Mouse (Mus musculus) frontal cortex, adult 2 months (tissue): ENCODE results near the gene Brsk2. TPM values are rescaled to one million over a fixed set of nuclear protein-coding genes. Genes with fewer than 3 reads are reported as not detected.

Source experiments
- DNase-seq, 2 experiments: peaks; one replicate each; pipeline ENCODE4 v3.0.0; 2022; ENCODE audit warnings: low spot score in 1 of 2; ENCODE audit errors: extremely low spot score in 1 of 2
- polyA plus RNA-seq: library from polyadenylated mRNA; depleted of rRNA; stranded (reverse); fragments of >200 nt; gene quantifications from 2 replicates; pipeline ENCODE4 v1.2.3, GENCODE M21; 2012; rRNA removed

The Brsk2 gene
- polyA plus RNA-seq, 1 experiment, result 121 TPM

DNA sequence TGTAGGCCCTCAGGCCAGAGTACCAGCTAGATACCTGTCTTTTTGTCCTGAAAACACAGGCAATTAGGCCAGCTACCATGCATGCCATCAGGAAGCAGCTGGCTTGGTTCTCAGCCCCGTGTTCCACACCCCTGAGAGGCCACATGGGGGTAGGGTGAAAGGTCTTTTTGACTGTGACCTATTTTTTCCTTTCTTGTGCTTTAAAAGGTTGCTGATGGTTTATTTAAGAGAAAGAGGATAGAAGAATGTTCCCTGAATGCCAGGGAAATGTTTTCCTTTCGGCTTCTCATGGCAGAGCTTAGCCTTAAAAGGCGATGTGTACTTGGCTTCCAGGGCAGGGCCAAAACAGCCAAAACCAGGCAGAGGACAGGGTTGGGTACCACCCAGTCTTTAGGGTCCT is 71.3 kb downstream of the Brsk2 start:
- no peak for DNase-seq

DNA sequence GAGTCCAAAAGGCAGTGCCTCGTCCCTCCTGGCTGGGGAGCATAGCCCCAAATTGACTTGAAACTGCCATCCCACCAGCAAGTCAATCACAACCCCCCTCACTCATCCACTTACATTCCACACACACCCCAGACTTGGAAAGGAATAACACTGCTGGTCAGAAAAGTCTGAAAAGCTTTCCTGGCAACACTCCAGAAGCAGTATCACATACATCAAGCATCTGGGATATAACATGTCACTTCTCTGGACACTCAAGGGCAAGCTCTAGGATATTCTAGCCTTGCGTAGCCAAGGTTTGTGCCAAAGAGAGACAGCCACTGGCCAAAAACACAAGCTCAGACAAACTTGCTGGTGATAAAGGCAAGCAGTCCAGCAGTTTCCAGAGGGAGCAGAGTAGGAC is 75.6 kb downstream of the Brsk2 start:
- DNase-seq, result no peak

DNA sequence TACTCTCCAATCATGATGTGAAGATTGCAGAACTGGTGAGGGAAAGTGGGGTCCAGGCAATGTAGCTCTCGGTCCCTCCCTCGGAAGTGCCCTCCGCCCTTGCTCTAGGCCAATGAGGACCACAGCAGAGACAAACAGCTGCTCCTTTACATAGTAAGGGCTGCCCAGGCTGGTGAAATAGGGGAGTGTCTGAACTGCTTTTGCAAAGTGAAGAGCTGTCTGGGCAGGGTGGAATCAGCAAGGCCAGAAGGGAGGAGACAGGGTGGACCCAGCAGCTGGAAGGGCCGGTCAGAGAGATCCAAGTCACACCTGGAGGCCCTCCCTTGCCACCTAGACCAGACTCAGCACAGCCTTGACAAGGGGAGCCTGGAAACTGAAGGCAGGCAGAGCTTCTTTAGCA is 76.4 kb downstream of the Brsk2 start:
- no peak for DNase-seq

DNA sequence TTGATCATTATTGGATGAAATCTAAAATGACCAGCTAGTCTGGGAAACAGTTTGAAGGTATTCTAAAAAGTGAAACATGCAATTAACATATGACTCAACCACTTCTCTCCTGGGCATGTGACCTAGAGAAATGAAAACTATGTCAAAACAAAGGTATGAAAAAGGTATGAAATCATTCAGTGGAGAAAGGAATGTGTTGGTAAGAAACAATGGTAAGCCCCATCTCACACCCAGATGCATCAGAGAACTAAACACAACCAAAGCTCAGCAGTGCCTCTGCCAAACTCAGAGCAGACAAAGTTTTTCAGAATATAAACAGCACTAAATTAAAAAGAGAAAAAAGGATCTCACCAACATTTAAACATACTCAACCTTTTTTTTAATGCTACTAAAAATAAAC is 80.5 kb downstream of the Brsk2 start:
- no peak for DNase-seq

DNA sequence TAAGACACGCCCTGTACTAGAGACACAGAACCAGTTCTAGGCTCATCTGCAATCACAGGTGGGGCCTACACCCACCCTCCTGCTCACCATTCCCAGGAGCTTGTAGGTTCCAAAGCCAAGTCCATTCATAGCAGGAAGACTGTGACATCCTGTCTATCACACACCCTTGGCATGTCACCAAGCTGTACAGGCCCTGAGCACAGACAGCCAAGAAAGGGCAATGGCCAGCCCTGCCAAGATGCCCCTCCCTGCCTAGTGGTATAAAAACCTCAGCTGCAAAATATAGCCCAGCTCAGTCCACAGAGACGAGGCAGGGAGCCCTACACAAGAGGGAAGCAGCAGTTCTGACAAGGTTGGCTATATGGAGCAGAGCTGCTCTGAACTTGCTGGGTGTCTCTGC is 84.6 kb downstream of the Brsk2 start:
- DNase-seq, result no peak

DNA sequence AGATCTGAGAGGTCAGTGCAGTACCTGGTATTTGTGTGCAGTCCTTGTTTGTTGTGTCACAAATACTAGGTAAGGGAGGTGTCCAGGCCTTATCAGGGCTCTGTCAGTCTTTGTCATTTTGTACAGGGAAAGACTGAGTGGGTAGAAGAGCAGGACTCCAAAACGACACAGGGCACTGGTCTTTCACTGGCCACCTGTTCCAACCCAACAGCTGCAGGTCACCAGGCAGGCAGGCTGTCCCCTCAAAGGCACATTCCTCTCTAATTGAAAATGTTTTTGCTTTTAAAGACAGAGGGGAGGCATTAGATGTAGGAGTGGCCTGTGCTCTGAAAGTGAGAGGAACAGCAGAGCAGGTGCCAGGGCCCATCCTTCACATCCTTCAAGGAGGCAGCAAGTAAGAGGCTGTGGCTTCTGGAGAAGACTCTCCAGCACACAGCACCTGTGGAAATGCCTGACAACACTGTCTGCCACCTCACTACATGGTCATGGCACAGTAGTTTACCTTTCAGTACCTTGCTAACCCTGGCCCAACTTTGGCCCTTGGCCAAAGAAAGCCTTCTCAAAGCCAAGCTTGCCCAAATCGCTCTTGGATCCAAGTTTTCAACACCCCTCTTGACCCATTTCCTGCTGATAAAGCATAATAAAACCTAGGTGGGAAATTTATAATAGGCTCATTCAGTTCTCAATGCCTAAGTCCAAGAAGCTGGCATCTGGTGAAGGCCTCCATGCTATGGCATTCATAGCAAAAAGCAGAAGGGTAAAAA is 85.7 kb downstream of the Brsk2 start:
- DNase-seq, result no peak

DNA sequence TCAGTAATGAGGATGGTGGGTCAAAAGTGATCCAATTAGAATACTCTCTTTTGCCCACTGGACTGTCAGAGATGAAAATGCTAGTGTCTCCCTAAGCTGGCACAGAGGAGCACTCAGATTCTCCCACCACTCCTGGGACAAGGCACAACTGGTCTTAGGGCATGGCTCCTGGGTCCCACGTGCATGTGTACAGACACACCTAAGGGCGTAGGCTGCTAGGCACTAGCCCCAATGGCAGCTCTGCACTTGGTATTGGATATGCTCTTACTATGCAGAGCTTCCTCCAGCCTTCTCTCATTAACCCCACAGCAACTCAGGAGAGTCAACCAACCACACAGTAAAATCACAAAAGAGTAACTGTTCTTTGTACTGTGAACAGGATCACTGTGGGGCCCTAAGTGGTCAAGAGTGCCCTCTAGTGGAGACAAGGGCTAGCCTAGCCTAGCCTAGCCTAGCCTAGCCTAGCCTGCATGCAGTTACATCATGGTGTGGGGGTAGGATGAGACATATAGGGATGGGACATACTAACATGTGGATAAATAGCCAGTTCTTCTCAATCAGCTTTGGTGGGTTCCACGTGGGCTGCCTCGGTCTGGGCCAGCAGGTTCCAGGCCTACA is 88.1 kb downstream of the Brsk2 start:
- peak in 1 of 2 experiments; percentile 74 for DNase-seq

DNA sequence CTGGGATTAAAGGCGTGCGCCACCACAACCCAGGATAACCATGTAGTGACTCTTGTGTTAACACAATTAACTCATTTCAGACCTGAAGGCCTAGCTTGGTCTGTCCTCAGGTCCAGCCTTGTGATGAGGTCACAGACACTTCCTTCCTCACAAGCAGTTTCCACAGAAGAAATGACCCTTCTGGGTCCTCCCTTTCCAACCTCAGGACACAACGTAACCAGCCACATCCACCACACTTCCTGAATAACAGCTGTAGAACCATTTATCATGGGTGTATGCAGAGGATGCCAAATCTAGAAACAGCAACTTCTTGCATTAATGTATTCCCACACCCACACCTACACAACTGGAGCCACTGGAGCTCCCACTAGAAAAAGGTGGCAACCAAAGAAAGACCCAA is 91.2 kb downstream of the Brsk2 start:
- DNase-seq, result no peak

DNA sequence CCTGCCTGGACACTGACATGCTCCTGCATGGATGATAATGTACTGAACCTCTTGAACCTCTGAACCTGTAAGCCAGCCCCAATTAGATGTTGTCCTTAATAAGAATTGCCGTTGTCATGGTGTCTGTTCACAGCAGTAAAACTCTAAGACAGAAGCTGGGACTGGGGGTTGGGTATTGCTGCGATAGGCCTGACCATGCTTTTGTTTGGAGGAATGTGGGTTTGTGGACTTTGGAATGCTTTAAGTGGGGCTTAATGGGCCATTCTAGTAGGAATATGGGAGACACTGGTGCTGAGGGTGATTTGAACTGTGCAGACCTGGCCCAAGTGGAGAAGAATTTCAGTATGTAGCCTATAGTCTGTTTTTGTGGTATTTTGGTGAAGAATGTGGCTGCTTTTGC is 95.8 kb downstream of the Brsk2 start:
- DNase-seq, result no peak

DNA sequence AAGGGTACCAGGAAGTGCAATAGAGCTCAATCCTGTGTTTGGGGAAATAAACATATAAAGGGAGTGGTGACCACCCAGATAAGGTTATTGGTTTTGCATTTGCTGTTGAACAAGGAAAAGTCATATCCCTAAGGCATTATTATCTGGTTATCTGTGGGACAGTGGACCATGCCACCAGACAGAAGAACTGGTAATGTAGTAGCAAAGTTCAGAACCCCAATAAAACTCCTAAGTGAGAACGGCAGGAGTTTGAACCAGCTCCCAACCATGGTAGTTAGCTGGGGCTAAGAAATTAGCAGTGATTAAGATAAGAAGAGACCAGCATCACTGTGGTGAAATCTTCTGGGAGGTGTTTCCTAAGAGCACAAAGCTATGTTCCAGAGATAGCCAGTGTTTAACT is 96.4 kb downstream of the Brsk2 start:
- no peak for DNase-seq

DNA sequence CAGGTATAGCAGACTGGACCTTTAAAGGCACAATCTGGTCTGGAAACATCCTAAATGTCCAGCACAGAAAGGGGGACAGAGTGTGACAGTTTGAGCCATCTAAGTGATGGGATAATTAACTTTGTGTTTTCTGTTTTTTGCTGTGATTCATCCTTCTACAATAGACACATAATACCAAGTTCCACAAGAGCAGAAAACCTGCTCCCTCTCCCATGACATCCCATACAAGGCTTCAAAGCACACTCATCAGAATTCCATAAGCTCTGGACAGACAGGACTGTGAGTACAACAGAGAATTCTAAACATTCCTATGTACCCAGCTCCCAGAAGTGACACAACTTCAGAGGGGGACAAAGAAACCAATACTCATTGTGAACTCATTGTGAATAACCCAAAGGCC is 101.0 kb downstream of the Brsk2 start:
- no peak for DNase-seq

Other genes with a start within 250 kb of the Brsk2 start
- gene Muc5ac, start 160.8 kb upstream of the Brsk2 start, polyA plus RNA-seq, result 0.02 TPM in 1 of 2 replicates, not detected in the other
- 0.02 and 0.06 TPM in 2 replicates for gene Muc5b, start 110.7 kb upstream of the Brsk2 start, polyA plus RNA-seq
- gene Tollip, start 31.2 kb upstream of the Brsk2 start, polyA plus RNA-seq, result 101 and 104 TPM in 2 replicates
- gene Mob2, start 111.3 kb downstream of the Brsk2 start, polyA plus RNA-seq, result 42.2 and 42.9 TPM in 2 replicates
- gene Dusp8, start 146.1 kb downstream of the Brsk2 start, polyA plus RNA-seq, result 110 and 114 TPM in 2 replicates
- not detected in 2 replicates for gene Gm45618, start 171.0 kb downstream of the Brsk2 start, polyA plus RNA-seq
- gene Gm39115, start 186.3 kb downstream of the Brsk2 start, polyA plus RNA-seq, result not detected in 2 replicates
- not detected in 2 replicates for gene Gm45337, start 194.9 kb downstream of the Brsk2 start, polyA plus RNA-seq
- gene Gm29735, start 207.4 kb downstream of the Brsk2 start, polyA plus RNA-seq, result not detected in 2 replicates
- not detected in 2 replicates for gene Gm4553, start 216.0 kb downstream of the Brsk2 start, polyA plus RNA-seq
- not detected in 2 replicates for gene Krtap5-2, start 226.3 kb downstream of the Brsk2 start, polyA plus RNA-seq
- gene Gm10153, start 240.6 kb downstream of the Brsk2 start, polyA plus RNA-seq, result not detected in 2 replicates